Mouse (Mus musculus): ENCODE data around the gene Tomm22. TPM values are rescaled to one million over a fixed set of nuclear protein-coding genes. Genes with fewer than 3 reads are reported as not detected.
A peak's percentile ranks its signal among the peaks of the same experiment; 100 is the strongest.

Tomm22 gene
- polyA plus RNA-seq, 1 experiment from 2014 or later, result 168 TPM

- Histone ChIP-seq H3K4me3 (ENCODE audit: low read depth, low read length) (peak within 1 kb of the TSS; percentile 63), H3K9ac (replicated peaks; ENCODE audit: low read depth) (peak within 1 kb of the TSS; percentile 58), H3K4me1 (ENCODE audit: insufficient read depth, low read depth, low read length) (peaks cover 30% of the 10 kb centered on the region), H3K36me3 (ENCODE audit: insufficient read depth, low read length) (no peaks in the 10 kb centered on the region), H3K9me3 (ENCODE audit: low read length) (no peaks in the 10 kb centered on the region), H3K4me2 (replicated peaks; ENCODE audit: low read depth, low read length) (peak within 1 kb of the TSS; percentile 66), H3K27me3 (replicated peaks; ENCODE audit: insufficient read depth, low read length) (no peaks in the 10 kb centered on the region), H3K27ac (ENCODE audit: low read length) (peak within 1 kb of the TSS; percentile 98)
- DNase-seq (ENCODE audit: low spot score), result peak; percentile 95
- peak; percentile 72 for ATAC-seq
- TF ChIP-seq CTCF (IDR thresholded peaks at IDR 0.05) (no peak; the same call in 1 of the 2 replicates), EP300 (IDR thresholded peaks at IDR 0.05) (no peak)
- WGBS, result 2% methylated on average over 71 of the region's 72 CpGs
Observed at GRCm38 (mm10) chr15:79687646-79688267, 17.1 kb downstream of the Tomm22 start, which contains the start of gene Josd1. Josd1 (minus strand) TSS chr15:79687919.

- Histone ChIP-seq H3K9me3 (ENCODE audit: low read length) (no peaks in the 10 kb centered on the region), H3K4me2 (replicated peaks; ENCODE audit: low read depth, low read length) (peak overlapping the region; percentile 66), H3K9ac (replicated peaks; ENCODE audit: low read depth) (peak overlapping the region; percentile 58; the same call in 1 of the 2 replicates), H3K4me3 (ENCODE audit: low read depth, low read length) (peak overlapping the region; percentile 63), H3K27ac (ENCODE audit: low read length) (peak overlapping the region; percentile 98), H3K4me1 (ENCODE audit: insufficient read depth, low read depth, low read length) (peaks cover 27% of the 10 kb centered on the region), H3K27me3 (replicated peaks; ENCODE audit: insufficient read depth, low read length) (no peaks in the 10 kb centered on the region), H3K36me3 (ENCODE audit: insufficient read depth, low read length) (no peaks in the 10 kb centered on the region)
- 2% methylated on average over 8 of the region's 8 CpGs for WGBS
- DNase-seq (ENCODE audit: low spot score) (no peak), ATAC-seq (no peak)
- TF ChIP-seq EP300 (IDR thresholded peaks at IDR 0.05), result peak; percentile 54
- TF ChIP-seq CTCF (IDR thresholded peaks at IDR 0.05), result no peak
Observed at GRCm38 (mm10) chr15:79688268-79688956, 17.8 kb downstream of the Tomm22 start.

- Histone ChIP-seq H3K9me3 (ENCODE audit: low read length) (no peaks in the 10 kb centered on the region), H3K27me3 (replicated peaks; ENCODE audit: insufficient read depth, low read length) (no peaks in the 10 kb centered on the region), H3K27ac (ENCODE audit: low read length) (peak overlapping the region; percentile 57; the same call in 1 of the 2 replicates), H3K4me1 (ENCODE audit: insufficient read depth, low read depth, low read length) (peaks cover 17% of the 10 kb centered on the region; the same call in 1 of the 2 replicates), H3K9ac (replicated peaks; ENCODE audit: low read depth) (no peak overlapping the region), H3K36me3 (ENCODE audit: insufficient read depth, low read length) (no peaks in the 10 kb centered on the region), H3K4me3 (ENCODE audit: low read depth, low read length) (peak overlapping the region; percentile 27; the same call in 1 of the 2 replicates), H3K4me2 (replicated peaks; ENCODE audit: low read depth, low read length) (peak overlapping the region; percentile 64)
- TF ChIP-seq CTCF (IDR thresholded peaks at IDR 0.05) (no peak), EP300 (IDR thresholded peaks at IDR 0.05) (no peak)
- no peak for DNase-seq (ENCODE audit: low spot score)
- no peak for ATAC-seq
- WGBS, result 10% methylated on average over 24 of the region's 24 CpGs
Observed at GRCm38 (mm10) chr15:79689662-79690425, 19.2 kb downstream of the Tomm22 start.

DNA sequence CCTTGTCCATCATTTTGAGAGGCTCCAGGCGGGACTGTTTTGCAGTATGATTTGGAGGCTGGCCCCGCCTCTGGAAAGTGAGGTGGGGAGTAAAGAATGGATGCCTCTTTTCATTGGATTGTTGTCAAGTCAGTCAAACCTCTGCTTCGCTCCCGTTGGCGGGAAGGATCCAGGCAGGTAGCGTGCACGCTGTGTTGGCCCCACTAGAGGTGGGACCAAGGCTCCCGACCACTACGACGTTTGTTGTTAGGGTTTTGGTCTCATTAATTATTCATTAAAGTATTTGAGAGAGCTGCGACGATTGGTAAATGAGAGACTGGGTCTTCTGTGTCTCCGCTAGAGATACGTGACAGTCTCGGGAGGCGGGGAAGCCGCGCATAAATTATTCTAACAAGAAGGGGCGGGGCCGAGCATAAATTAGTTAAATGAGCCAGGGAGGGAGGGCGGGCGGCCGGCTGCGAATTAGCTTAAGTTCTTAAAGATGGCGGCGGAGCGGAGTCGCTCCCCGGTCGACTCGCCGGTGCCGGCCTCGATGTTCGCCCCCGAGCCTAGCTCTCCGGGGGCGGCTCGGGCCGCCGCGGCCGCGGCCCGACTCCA, 19.9 kb downstream of the Tomm22 start, which contains the start of gene Gtpbp1:
TSS of gene Gtpbp1 (plus strand) at position 420 of the 597 bp plus-strand sequence.
- Histone ChIP-seq H3K4me2 (replicated peaks; ENCODE audit: low read depth, low read length) (peak within 1 kb of the TSS; percentile 99), H3K27ac (ENCODE audit: low read length) (peak within 1 kb of the TSS; percentile 84), H3K9me3 (ENCODE audit: low read length) (no peaks in the 10 kb centered on the region), H3K9ac (replicated peaks; ENCODE audit: low read depth) (peak within 1 kb of the TSS; percentile 81), H3K36me3 (ENCODE audit: insufficient read depth, low read length) (no peaks in the 10 kb centered on the region), H3K4me1 (ENCODE audit: insufficient read depth, low read depth, low read length) (peaks cover 10% of the 10 kb centered on the region; the same call in 1 of the 2 replicates), H3K4me3 (ENCODE audit: low read depth, low read length) (peak within 1 kb of the TSS; percentile 95), H3K27me3 (replicated peaks; ENCODE audit: insufficient read depth, low read length) (no peaks in the 10 kb centered on the region)
- WGBS, result under 1% methylated on average over 43 of the region's 45 CpGs
- DNase-seq (ENCODE audit: low spot score) (peak; percentile 100), ATAC-seq (peak; percentile 92)
- TF ChIP-seq EP300 (IDR thresholded peaks at IDR 0.05), result no peak
- no peak for TF ChIP-seq CTCF (IDR thresholded peaks at IDR 0.05)

DNA sequence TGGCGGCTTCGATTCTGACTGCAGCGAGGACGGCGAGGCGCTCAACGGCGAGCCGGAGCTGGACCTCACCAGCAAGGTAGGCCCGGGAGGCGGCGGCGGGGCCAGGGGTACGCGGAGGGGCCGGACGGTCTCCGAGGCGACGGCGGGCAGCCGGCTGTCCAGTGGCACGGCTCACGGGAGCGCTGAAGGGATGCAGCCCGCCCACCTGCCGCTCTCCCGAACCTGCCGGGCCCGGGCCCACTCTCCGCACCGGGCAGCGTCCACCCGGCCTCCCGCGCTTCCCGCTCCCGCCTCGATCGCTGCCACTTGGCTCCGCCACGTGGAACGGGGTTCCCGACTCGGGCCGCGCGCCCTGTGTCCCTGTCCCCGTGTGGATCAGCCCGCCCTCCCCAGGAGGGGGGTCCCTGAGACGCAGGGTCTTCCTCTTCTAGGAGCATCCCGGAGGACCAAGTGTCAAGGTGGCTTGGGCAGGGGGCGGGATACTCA, 20.4 kb downstream of the Tomm22 start:
- WGBS, result 1% methylated on average over 50 of the region's 53 CpGs
- no peak for ATAC-seq
- no peaks in the 10 kb centered on the region for H3K36me3 ChIP-seq (ENCODE audit: insufficient read depth, low read length)
- no peaks in the 10 kb centered on the region for H3K9me3 ChIP-seq (ENCODE audit: low read length)
- H3K4me2 ChIP-seq (replicated peaks; ENCODE audit: low read depth, low read length), result peak overlapping the region; percentile 99
- peak overlapping the region; percentile 95 for H3K4me3 ChIP-seq (ENCODE audit: low read depth, low read length)
- DNase-seq (ENCODE audit: low spot score), result no peak
- H3K9ac ChIP-seq (replicated peaks; ENCODE audit: low read depth), result peak overlapping the region; percentile 81
- TF ChIP-seq EP300 (IDR thresholded peaks at IDR 0.05) (no peak), CTCF (IDR thresholded peaks at IDR 0.05) (no peak)
- no peaks in the 10 kb centered on the region for H3K27me3 ChIP-seq (replicated peaks; ENCODE audit: insufficient read depth, low read length)
- peak overlapping the region; percentile 84 for H3K27ac ChIP-seq (ENCODE audit: low read length)
- H3K4me1 ChIP-seq (ENCODE audit: insufficient read depth, low read depth, low read length), result peaks cover 5% of the 10 kb centered on the region; the same call in 1 of the 2 replicates
